Mouse (Mus musculus) T-helper 17 cell (primary cell): Measurements from ENCODE around the gene Fmnl2.

ENCODE experiments used
- in situ Hi-C, 2 experiments: fragments of 300-600 bp; cut with MboI, MseI; formaldehyde crosslinking; loops; 1 replicate in 1 of 2; 2 replicates in 1 of 2; pipeline ENCODE4 v1.15.1; 2025; ENCODE audit warnings: high pct_unique_total_duplicates in 2 of 2

Fmnl2 gene

GRCm38 (mm10) chr2:53100093-53100492, 242.4 kb downstream of the Fmnl2 start:
- in situ Hi-C loops: no loop called here

- in situ Hi-C loops: no loop called here
These were observed 244.5 kb downstream of the Fmnl2 start for GRCm38 (mm10) chr2:53101885-53102740.

DNA sequence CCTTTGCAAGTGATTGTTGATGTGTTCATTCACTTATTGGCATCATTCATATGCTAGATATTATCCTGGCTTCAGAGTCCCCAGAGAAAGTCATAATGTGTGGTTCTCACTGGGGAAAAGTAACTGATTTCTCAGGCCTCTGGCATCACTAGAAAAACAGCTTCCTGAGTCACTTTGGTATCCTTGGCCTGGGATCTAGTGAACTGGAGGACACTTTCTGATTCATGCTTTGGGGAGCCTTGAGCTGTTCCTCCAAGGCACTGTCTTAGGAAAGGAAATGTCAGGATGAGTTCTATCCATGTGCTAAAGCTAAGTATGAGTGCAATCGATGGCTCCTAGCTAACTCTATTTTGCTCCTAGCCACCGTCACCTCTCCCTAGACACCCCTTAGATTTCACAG, 245.2 kb downstream of the Fmnl2 start:
- in situ Hi-C loops: no loop called here

DNA sequence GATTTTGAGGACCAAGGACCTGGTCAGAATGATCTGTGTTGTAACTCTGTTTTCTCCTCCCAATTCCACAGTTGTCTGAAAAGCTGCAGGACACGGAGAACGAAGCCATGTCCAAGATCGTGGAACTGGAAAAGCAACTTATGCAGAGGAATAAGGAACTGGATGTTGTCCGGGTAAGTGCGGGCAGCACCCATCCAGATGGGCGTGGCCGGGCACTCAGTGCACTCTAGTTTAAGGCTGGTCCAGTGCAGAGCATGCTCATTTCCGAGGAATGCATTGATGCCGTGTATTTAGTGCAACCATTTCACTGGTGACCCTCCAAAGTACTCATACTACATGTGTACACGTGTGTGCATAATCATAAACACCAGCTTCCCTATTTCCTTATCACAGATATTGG, 247.7 kb downstream of the Fmnl2 start:
- in situ Hi-C loops: no loop called here

DNA sequence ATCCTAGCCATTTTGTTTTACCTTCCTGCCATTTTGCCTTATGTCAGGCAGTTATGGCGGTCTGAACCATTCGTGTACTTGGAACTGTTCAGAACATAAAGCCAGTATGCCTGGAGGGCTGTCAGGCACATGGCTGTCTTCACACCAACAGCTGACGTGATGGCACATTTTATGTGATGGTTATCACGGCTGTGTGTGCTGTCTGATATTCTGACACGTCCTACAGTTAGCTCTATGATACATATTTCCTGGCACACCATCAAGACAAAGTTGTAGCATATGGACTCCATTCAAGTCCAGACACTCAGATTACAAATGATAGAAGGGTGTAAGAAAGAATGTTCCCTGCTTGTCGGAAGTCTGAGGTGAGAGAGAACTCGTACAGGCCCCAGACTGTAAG, 248.4 kb downstream of the Fmnl2 start:
- in situ Hi-C loops: no loop called here

GRCm38 (mm10) chr2:53106472-53106871, 248.8 kb downstream of the Fmnl2 start:
- in situ Hi-C loops: no loop called here

DNA sequence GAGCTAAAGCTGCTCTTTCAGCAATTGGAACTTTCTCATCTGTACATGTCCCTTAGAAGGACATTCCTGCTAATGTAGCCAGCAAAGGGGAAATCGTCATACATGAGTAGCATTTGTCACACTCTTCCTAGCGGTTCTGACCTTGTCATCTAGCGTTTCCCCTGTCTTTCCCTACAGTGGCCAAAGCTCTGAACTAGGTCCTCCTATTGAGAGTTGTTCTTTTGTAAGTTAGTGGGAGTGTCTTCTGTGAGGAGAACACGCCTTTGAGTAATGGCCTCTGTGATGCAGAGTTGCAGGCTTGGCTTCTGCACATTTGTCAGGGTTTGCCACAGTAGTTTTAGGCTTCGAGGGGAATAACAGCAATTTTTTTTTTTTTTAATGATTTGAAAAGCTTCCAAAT, 250.9 kb downstream of the Fmnl2 start:
- in situ Hi-C loops: no loop called here

DNA sequence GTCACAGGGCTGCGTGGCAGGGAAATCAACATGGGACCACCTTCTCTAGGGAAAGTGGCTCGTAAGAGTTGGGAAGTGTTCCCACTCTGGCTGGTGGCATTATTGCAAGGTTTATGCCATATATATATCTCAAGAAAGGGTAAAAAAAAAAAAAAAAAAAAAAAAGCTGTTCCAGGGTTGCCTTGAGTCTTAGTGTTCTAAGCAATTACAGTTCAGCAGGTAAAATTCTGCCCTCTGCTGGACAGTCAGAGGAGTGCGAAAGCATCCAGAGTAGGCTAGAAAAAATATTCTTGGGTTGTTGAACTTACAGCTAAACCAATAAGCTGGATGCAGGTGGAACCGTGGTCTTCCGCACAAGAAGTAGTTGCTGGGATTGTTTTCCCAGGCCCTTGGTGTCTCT, 264.1 kb downstream of the Fmnl2 start:
- in situ Hi-C loops: no loop called here

DNA sequence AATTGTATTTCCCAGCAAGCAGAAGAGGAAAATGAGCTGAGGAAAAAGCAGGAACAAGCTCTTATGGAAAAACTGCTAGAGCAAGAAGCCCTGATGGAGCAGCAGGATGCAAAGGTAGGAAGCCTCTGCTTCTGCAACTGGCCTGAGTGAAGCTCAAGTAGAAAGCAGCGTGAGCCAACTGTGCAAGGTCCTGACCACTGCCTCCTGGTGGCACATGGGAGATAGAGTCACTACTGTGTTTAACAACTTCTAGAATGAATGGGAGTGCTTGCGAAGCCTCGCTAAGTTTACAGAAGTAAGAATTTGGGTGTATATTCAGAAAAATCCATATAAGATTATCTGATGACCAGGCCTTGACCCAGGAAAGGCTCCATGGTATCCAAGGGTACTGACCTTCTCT, 268.3 kb downstream of the Fmnl2 start:
- in situ Hi-C loops: no loop called here

DNA sequence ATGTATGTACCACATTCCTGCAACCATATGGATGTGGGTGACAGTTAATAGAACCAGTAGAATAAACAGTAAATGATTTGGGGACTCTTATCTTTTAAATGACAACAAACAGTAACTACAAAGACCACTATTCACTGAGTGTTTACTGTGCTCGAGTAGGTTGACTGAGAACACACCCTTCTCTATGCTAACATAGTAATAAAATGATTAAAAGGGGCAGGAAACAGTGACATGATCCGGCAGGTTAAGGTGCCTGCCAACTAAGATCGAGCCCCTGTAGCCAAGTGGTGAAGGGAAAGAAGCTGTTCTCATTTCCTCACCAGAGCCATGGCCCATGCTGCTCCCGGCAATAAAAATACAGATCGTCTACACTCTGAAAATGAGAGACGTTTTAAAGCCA, 271.4 kb downstream of the Fmnl2 start:
- in situ Hi-C loops: no loop called here

DNA sequence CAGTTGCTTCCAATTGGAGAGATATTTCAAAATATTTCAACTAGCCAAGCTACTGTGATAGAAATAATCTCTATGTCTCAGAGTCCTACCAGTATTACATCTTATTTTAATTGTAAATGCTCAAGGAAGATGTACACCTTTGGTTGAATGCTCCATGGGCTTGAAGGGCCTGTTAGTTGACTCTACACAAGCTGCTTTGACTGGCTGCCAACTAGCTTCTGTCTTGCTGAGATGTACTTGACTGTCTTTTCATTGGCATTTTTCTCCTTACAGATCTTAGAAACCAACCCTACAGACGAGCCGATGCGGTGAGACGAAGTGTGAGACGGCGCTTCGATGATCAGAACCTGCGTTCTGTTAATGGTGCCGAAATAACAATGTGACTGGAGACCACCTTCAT, 273.9 kb downstream of the Fmnl2 start:
- in situ Hi-C loops: loop anchor here in 1 of 2 experiments (10.0 kb wide), 1 partner anchor 1017 kb away; no protein-coding TSS in a partner anchor

GRCm38 (mm10) chr2:53146852-53147251, 289.2 kb downstream of the Fmnl2 start:
- in situ Hi-C loops: loop anchor here in 1 of 2 experiments (10.0 kb wide), 1 partner anchor 1052 kb away; no protein-coding TSS in a partner anchor

DNA sequence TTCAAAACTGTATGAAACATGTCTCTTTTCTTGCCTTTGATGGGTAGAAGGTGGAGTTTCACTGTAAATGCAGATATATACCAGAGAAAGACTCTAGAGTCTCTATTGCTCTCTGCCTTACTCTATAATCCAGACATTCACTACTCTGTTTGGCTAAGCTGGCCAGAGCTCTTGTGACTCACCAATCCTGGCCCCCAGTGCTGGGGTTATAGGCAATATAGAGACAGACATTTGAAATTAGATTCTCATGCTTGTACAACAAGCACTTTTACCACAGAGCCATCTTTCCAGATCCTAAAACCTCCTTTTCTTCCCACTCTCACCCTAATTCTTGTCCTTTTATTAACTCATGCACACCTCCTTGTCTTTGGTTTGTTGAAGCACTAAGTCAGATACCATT, 316.3 kb downstream of the Fmnl2 start:
- in situ Hi-C loops: loop anchor here in 1 of 2 experiments (10.0 kb wide), 1 partner anchor 1089 kb away; no protein-coding TSS in a partner anchor

- in situ Hi-C loops: loop anchor here in 1 of 2 experiments (10.0 kb wide), 1 partner anchor 1094 kb away; no protein-coding TSS in a partner anchor
These were observed 321.3 kb downstream of the Fmnl2 start for GRCm38 (mm10) chr2:53178966-53179365.

DNA sequence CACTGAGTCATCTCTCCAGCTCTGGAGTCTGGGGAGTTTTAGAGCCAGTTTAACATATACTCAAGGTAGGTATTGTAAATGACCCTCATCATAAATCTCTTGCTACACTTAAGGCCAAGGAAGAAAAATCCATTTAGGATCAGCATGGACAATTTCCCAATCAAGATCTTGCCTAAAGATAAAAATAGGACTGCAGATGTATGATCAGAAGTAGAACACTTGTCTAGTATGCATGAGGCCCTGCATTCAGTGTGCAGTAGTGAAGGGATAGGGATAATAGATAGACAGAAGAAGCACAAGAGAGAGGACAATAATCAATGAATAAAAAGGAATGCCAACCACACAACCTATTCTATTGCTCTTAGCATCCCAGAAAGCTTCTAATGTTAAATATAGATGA, 322.2 kb downstream of the Fmnl2 start:
- in situ Hi-C loops: loop anchor here in 1 of 2 experiments (10.0 kb wide), 1 partner anchor 1095 kb away; no protein-coding TSS in a partner anchor
